Comparison of ENCODE assay signal across 23 mouse cellular contexts in genomic region chr2:80298334-80298733, GRCm38 (mm10). TPM values are rescaled to one million over a fixed set of nuclear protein-coding genes. Genes with fewer than 3 reads are reported as not detected.
A peak's percentile ranks its signal among the peaks of the same experiment; 100 is the strongest.
DNase-seq lines count a peak whose midpoint lies in the region; ATAC-seq lines count a peak whose summit lies in the region.
"Had no signal": no experiment of that assay in that cellular context is flagged by ENCODE, and none has a peak within 500 bp of the region (broad histone marks: within the 10 kb centered on the region; RNA-seq: fewer than 3 reads in every experiment).

No protein-coding gene starts in this region.

- WGBS in kidney, embryonic 15.5 days = 76% methylated on average over 3 of the region's 3 CpGs
- WGBS in forebrain, embryonic 11.5 days = 77% methylated on average over 3 of the region's 3 CpGs

- H3K4me2 ChIP-seq in kidney, embryonic 15.5 days = no peak overlapping the region
- no peak overlapping the region for H3K4me2 ChIP-seq in forebrain, embryonic 11.5 days (ENCODE audit: low read depth, low read length, severe bottlenecking)
- H3K4me2 ChIP-seq: embryonic facial prominence, embryonic 12.5 days; forebrain, embryonic 13.5 days; hindbrain, embryonic 13.5 days had no signal

- H3K27me3 ChIP-seq in kidney, embryonic 15.5 days = no peaks in the 10 kb centered on the region
- H3K27me3 ChIP-seq in forebrain, embryonic 11.5 days (ENCODE audit: control insufficient read depth, insufficient read depth, low read length) = no peaks in the 10 kb centered on the region
- H3K27me3 ChIP-seq: CH12.LX; embryonic facial prominence, embryonic 12.5 days; forebrain, embryonic 13.5 days; hindbrain, embryonic 13.5 days had no signal

- ATAC-seq in granulocyte monocyte progenitor cell, adult 5-6 weeks (replicated peaks; ENCODE audit: poor library complexity, severe bottlenecking) = peak; percentile 97
- 0 out of 2 replicates have a peak, but pooled peaks have one; percentile 44 for ATAC-seq in megakaryocyte-erythroid progenitor cell, adult 5-6 weeks (replicated peaks; ENCODE audit: low FRiP score, low TSS enrichment, poor library complexity, severe bottlenecking)
- ATAC-seq in kidney, embryonic 15.5 days (replicated peaks; ENCODE audit: low FRiP score) = no peak
- no peak for ATAC-seq in forebrain, embryonic 11.5 days (replicated peaks; ENCODE audit: low FRiP score)
- ATAC-seq in erythroblast, adult 5-6 weeks (replicated peaks; ENCODE audit: low FRiP score, poor library complexity, severe bottlenecking) = no peak
- ATAC-seq: forebrain, embryonic 13.5 days; forebrain, postnatal 0 days; hindbrain, postnatal 0 days had no signal

- H3K4me3 ChIP-seq in kidney, embryonic 15.5 days (replicated peaks) = no peak overlapping the region
- H3K4me3 ChIP-seq in forebrain, embryonic 11.5 days (ENCODE audit: low read depth, low read length) = no peak overlapping the region
- H3K4me3 ChIP-seq: embryonic facial prominence, embryonic 12.5 days; forebrain, embryonic 13.5 days; heart, embryonic 10.5 days; hindbrain, embryonic 13.5 days had no signal

- H3K27ac ChIP-seq in kidney, embryonic 15.5 days = no peak overlapping the region
- H3K27ac ChIP-seq in forebrain, embryonic 11.5 days (ENCODE audit: low read depth, low read length) = no peak overlapping the region
- H3K27ac ChIP-seq: embryonic facial prominence, embryonic 12.5 days; forebrain, embryonic 13.5 days; heart, embryonic 10.5 days; hindbrain, embryonic 13.5 days; hindbrain, postnatal 0 days had no signal

- peak; percentile 57 for DNase-seq in heart, adult 11 months
- DNase-seq in heart, adult 8-10 months (ENCODE audit: low spot score) = no peak
- no peak for DNase-seq in forebrain, embryonic 11.5 days (ENCODE audit: low spot score)
- DNase-seq: adrenal gland, adult 8-10 months; adrenal gland, postnatal 36 days; cerebellum, adult 2 months; cerebellum, postnatal 10 days; forebrain, postnatal 0 days; gastrocnemius, postnatal 14 days; heart, postnatal 10 days; heart, postnatal 4 days had no signal

- no peaks in the 10 kb centered on the region for H3K4me1 ChIP-seq in kidney, embryonic 15.5 days
- H3K4me1 ChIP-seq in forebrain, embryonic 11.5 days (replicated peaks; ENCODE audit: control insufficient read depth, insufficient read depth, low read length) = no peaks in the 10 kb centered on the region
- H3K4me1 ChIP-seq: embryonic facial prominence, embryonic 12.5 days; forebrain, embryonic 13.5 days; heart, embryonic 10.5 days; hindbrain, embryonic 13.5 days had no signal

- H3K9me3 ChIP-seq in kidney, embryonic 15.5 days (replicated peaks) = no peaks in the 10 kb centered on the region
- H3K9me3 ChIP-seq in forebrain, embryonic 11.5 days (ENCODE audit: control insufficient read depth, low read length) = no peaks in the 10 kb centered on the region
- H3K9me3 ChIP-seq: embryonic facial prominence, embryonic 12.5 days; forebrain, embryonic 13.5 days; heart, embryonic 10.5 days; hindbrain, embryonic 13.5 days had no signal

- H3K9ac ChIP-seq in kidney, embryonic 15.5 days = no peak overlapping the region
- no peak overlapping the region for H3K9ac ChIP-seq in forebrain, embryonic 11.5 days (ENCODE audit: low read length)
- H3K9ac ChIP-seq: embryonic facial prominence, embryonic 12.5 days; forebrain, embryonic 13.5 days; forebrain, postnatal 0 days; hindbrain, embryonic 13.5 days had no signal

- no peaks in the 10 kb centered on the region for H3K36me3 ChIP-seq in kidney, embryonic 15.5 days
- no peaks in the 10 kb centered on the region for H3K36me3 ChIP-seq in forebrain, embryonic 11.5 days (ENCODE audit: control insufficient read depth, insufficient read depth, low read length)
- H3K36me3 ChIP-seq: embryonic facial prominence, embryonic 12.5 days; heart, embryonic 10.5 days; hindbrain, embryonic 13.5 days had no signal

RNA-seq across cellular contexts. Expression of gene Prdx6b, which starts 6.1 kb away (rescaled TPM):
- not detected for total RNA-seq in heart, adult 8-10 months (2022)
- not detected in 2 replicates for total RNA-seq in granulocyte monocyte progenitor cell, adult 5-6 weeks (2014; fragmentation: Nextera tagmentation)
- total RNA-seq in granulocyte monocyte progenitor cell, adult 5-6 weeks (2017) = not detected in 2 replicates
- not detected in 2 replicates for total RNA-seq in megakaryocyte-erythroid progenitor cell, adult 5-6 weeks (2014; fragmentation: Nextera tagmentation)
- not detected in 2 replicates for total RNA-seq in megakaryocyte-erythroid progenitor cell, adult 5-6 weeks (2017)
- not detected in 2 replicates for polyA plus RNA-seq in kidney, embryonic 15.5 days (2015; fragmentation: Nextera tagmentation; extraction: Ambion mirVana)
- polyA plus RNA-seq in forebrain, embryonic 11.5 days (2014; fragmentation: Nextera tagmentation; extraction: Ambion mirVana) = not detected in 2 replicates
- total RNA-seq in erythroblast, adult 5-6 weeks (2015; ENCODE audit: low replicate concordance) = not detected in 2 replicates
- total RNA-seq in erythroblast, adult 5-6 weeks (2017; ENCODE audit: low replicate concordance) = not detected in 2 replicates
- total RNA-seq: adrenal gland, adult 8-10 months; adrenal gland, postnatal 36 days; CH12.LX; forebrain, postnatal 0 days; gastrocnemius, adult 18-20 months; gastrocnemius, postnatal 14 days; heart, postnatal 10 days; heart, postnatal 4 days; hindbrain, postnatal 0 days had no signal
- polyA plus RNA-seq: cerebellum, adult 2 months; embryonic facial prominence, embryonic 12.5 days; forebrain, embryonic 13.5 days; forebrain, postnatal 0 days; heart, embryonic 10.5 days; heart, embryonic 14.5 days; hindbrain, embryonic 13.5 days; hindbrain, postnatal 0 days had no signal

RNA-seq across cellular contexts. Expression of gene Dnajc10, which starts 16.9 kb away (rescaled TPM):
- total RNA-seq in heart, adult 8-10 months (2022) = 10 to 100 TPM; 33.5 to 36.3 (median 35.4) TPM
- 74.0 and 80.3 TPM in 2 replicates for total RNA-seq in granulocyte monocyte progenitor cell, adult 5-6 weeks (2014; fragmentation: Nextera tagmentation)
- total RNA-seq in granulocyte monocyte progenitor cell, adult 5-6 weeks (2017) = 129 and 136 TPM in 2 replicates
- total RNA-seq in megakaryocyte-erythroid progenitor cell, adult 5-6 weeks (2014; fragmentation: Nextera tagmentation) = 48.0 and 50.3 TPM in 2 replicates
- total RNA-seq in megakaryocyte-erythroid progenitor cell, adult 5-6 weeks (2017) = 50.1 and 99.0 TPM in 2 replicates
- 87.9 and 88.4 TPM in 2 replicates for polyA plus RNA-seq in kidney, embryonic 15.5 days (2015; fragmentation: Nextera tagmentation; extraction: Ambion mirVana)
- polyA plus RNA-seq in forebrain, embryonic 11.5 days (2014; fragmentation: Nextera tagmentation; extraction: Ambion mirVana) = 83.3 and 88.6 TPM in 2 replicates
- total RNA-seq in erythroblast, adult 5-6 weeks (2015; ENCODE audit: low replicate concordance) = 44.0 and 54.5 TPM in 2 replicates
- total RNA-seq in erythroblast, adult 5-6 weeks (2017; ENCODE audit: low replicate concordance) = 60.6 and 110 TPM in 2 replicates

Comparison
In these comparisons a context has a peak if more than half of its experiments do, and no peak if none do; other contexts are left out.
1. ATAC-seq: peak in granulocyte monocyte progenitor cell, adult 5-6 weeks (single experiment) and megakaryocyte-erythroid progenitor cell, adult 5-6 weeks (single experiment); none in kidney, embryonic 15.5 days (single experiment), forebrain, embryonic 11.5 days (single experiment) and erythroblast, adult 5-6 weeks (single experiment).